Mouse (Mus musculus) heart, embryonic 10.5 days (tissue): ENCODE data around the gene Cacng2. TPM values are rescaled to one million over a fixed set of nuclear protein-coding genes. Genes with fewer than 3 reads are reported as not detected.
A peak's percentile ranks its signal among the peaks of the same experiment; 100 is the strongest.

Source experiments
- DNase-seq: peaks from one replicate; pipeline ENCODE4 v3.0.0-alpha.2; 2017; ENCODE audit warnings: low spot score
- H3K27ac ChIP-seq: fragments of 300-500 bp; sonication (generic); 2 replicates; pipeline ENCODE4 v1.5.1; 2016; ENCODE audit warnings: mild to moderate bottlenecking
- H3K27me3 ChIP-seq: fragments of 300-500 bp; sonication (generic); 2 replicates; pipeline ENCODE4 v1.6.1; 2016; ENCODE audit warnings: mild to moderate bottlenecking; ENCODE audit not compliant: poor library complexity, insufficient read depth, severe bottlenecking
- H3K36me3 ChIP-seq: fragments of 300-500 bp; sonication (generic); 2 replicates; pipeline ENCODE4 v1.6.1; 2016; ENCODE audit warnings: mild to moderate bottlenecking, moderate library complexity
- H3K4me1 ChIP-seq: fragments of 300-500 bp; sonication (generic); 2 replicates; pipeline ENCODE4 v1.6.1; 2016; ENCODE audit warnings: mild to moderate bottlenecking
- H3K4me3 ChIP-seq: fragments of 300-500 bp; sonication (generic); 2 replicates; pipeline ENCODE4 v1.5.1; 2016; ENCODE audit warnings: mild to moderate bottlenecking, moderate library complexity
- H3K9me3 ChIP-seq: fragments of 300-500 bp; sonication (generic); 2 replicates; pipeline ENCODE4 v1.6.1; 2016; ENCODE audit warnings: mild to moderate bottlenecking, moderate library complexity
- WGBS: fragments of 180-500 bp; shearing (Covaris S2); methylation state at CpG from one replicate; pipeline ENCODE4 v1.1.7; 2016; 5-methylcytosine and 5-hydroxymethylcytosine counted together
- polyA plus RNA-seq: library from polyadenylated mRNA; unstranded; fragments of >200 nt; fragmentation: Nextera tagmentation; extraction: Ambion mirVana; gene quantifications from 2 replicates; pipeline ENCODE4 v1.2.1, GENCODE M21; 2016

The Cacng2 gene
- polyA plus RNA-seq, 1 experiment from 2014 or later: not detected

- WGBS: 79% methylated on average over 10 of the region's 10 CpGs
- H3K4me3 ChIP-seq: no peak overlapping the region
- H3K9me3 ChIP-seq: no peaks in the 10 kb centered on the region
- DNase-seq: no peak
- no peaks in the 10 kb centered on the region for H3K4me1 ChIP-seq
- H3K36me3 ChIP-seq: no peaks in the 10 kb centered on the region
- H3K27me3 ChIP-seq: peaks cover 27% of the 10 kb centered on the region; the same call in 1 of the 2 replicates
- H3K27ac ChIP-seq: no peak overlapping the region
These were observed 140.4 kb downstream of the Cacng2 start for GRCm38 (mm10) chr15:77979427-77979865.

- Histone ChIP-seq H3K9me3 (no peaks in the 10 kb centered on the region), H3K27me3 (peaks cover 20% of the 10 kb centered on the region; the same call in 1 of the 2 replicates), H3K27ac (no peak overlapping the region), H3K4me1 (no peaks in the 10 kb centered on the region), H3K4me3 (no peak overlapping the region), H3K36me3 (no peaks in the 10 kb centered on the region)
- WGBS: 59% methylated on average over 3 of the region's 3 CpGs
- DNase-seq: no peak
These were observed 142.2 kb downstream of the Cacng2 start for GRCm38 (mm10) chr15:77977663-77978062.

- Histone ChIP-seq H3K36me3 (no peaks in the 10 kb centered on the region), H3K4me1 (peaks cover 11% of the 10 kb centered on the region), H3K4me3 (no peak overlapping the region), H3K27me3 (peaks cover 4% of the 10 kb centered on the region; the same call in 1 of the 2 replicates), H3K9me3 (no peaks in the 10 kb centered on the region), H3K27ac (no peak overlapping the region)
- DNase-seq: no peak
- WGBS: 63% methylated on average over 6 of the region's 6 CpGs
These were observed 145.5 kb downstream of the Cacng2 start for GRCm38 (mm10) chr15:77974165-77974841.

GRCm38 (mm10) chr15:77970470-77971292 is 149.1 kb downstream of the Cacng2 start, which contains the start of gene Eif3d:
Gene Eif3d, minus strand, starts transcription at chr15:77970813.
- under 1% methylated on average over 72 of the region's 72 CpGs for WGBS
- peak; percentile 97 for DNase-seq
- Histone ChIP-seq H3K27me3 (no peaks in the 10 kb centered on the region), H3K27ac (peak within 1 kb of the TSS; percentile 98), H3K36me3 (peaks cover 31% of the 10 kb centered on the region), H3K4me3 (peak within 1 kb of the TSS; percentile 99), H3K4me1 (peaks cover 17% of the 10 kb centered on the region), H3K9me3 (no peaks in the 10 kb centered on the region)

GRCm38 (mm10) chr15:77969940-77970469 is 149.8 kb downstream of the Cacng2 start:
- no peak for DNase-seq
- H3K4me1 ChIP-seq: peaks cover 17% of the 10 kb centered on the region
- peak overlapping the region; percentile 99 for H3K4me3 ChIP-seq
- no peaks in the 10 kb centered on the region for H3K27me3 ChIP-seq
- H3K9me3 ChIP-seq: no peaks in the 10 kb centered on the region
- peaks cover 37% of the 10 kb centered on the region for H3K36me3 ChIP-seq
- peak overlapping the region; percentile 98 for H3K27ac ChIP-seq
- 2% methylated on average over 15 of the region's 15 CpGs for WGBS

GRCm38 (mm10) chr15:77965117-77965528 is 154.7 kb downstream of the Cacng2 start:
- Histone ChIP-seq H3K4me1 (peaks cover 11% of the 10 kb centered on the region), H3K9me3 (no peaks in the 10 kb centered on the region), H3K27ac (no peak overlapping the region), H3K36me3 (peaks cover 86% of the 10 kb centered on the region), H3K27me3 (no peaks in the 10 kb centered on the region), H3K4me3 (no peak overlapping the region)
- DNase-seq: no peak
- WGBS: 73% methylated on average over 9 of the region's 9 CpGs

GRCm38 (mm10) chr15:77962447-77962846 is 157.4 kb downstream of the Cacng2 start:
- Histone ChIP-seq H3K4me1 (no peaks in the 10 kb centered on the region), H3K4me3 (no peak overlapping the region), H3K36me3 (peaks cover 93% of the 10 kb centered on the region), H3K27me3 (no peaks in the 10 kb centered on the region), H3K27ac (no peak overlapping the region), H3K9me3 (no peaks in the 10 kb centered on the region)
- DNase-seq: no peak
- 95% methylated on average over 5 of the region's 5 CpGs for WGBS

- H3K27ac ChIP-seq: no peak overlapping the region
- H3K27me3 ChIP-seq: peaks cover 10% of the 10 kb centered on the region
- no peak for DNase-seq
- no peaks in the 10 kb centered on the region for H3K9me3 ChIP-seq
- H3K4me1 ChIP-seq: peaks cover 14% of the 10 kb centered on the region
- 89% methylated on average over 6 of the region's 6 CpGs for WGBS
- H3K36me3 ChIP-seq: peaks cover 76% of the 10 kb centered on the region
- H3K4me3 ChIP-seq: no peak overlapping the region
These were observed 159.1 kb downstream of the Cacng2 start for GRCm38 (mm10) chr15:77960693-77961092.

GRCm38 (mm10) chr15:77958071-77958470 is 161.8 kb downstream of the Cacng2 start:
- H3K27ac ChIP-seq: no peak overlapping the region

GRCm38 (mm10) chr15:77957625-77958024 is 162.2 kb downstream of the Cacng2 start:
- peaks cover 29% of the 10 kb centered on the region for H3K27me3 ChIP-seq
- no peak overlapping the region for H3K27ac ChIP-seq
- H3K4me1 ChIP-seq: peaks cover 18% of the 10 kb centered on the region
- DNase-seq: no peak
- no peaks in the 10 kb centered on the region for H3K9me3 ChIP-seq
- H3K36me3 ChIP-seq: peaks cover 45% of the 10 kb centered on the region
- no peak overlapping the region for H3K4me3 ChIP-seq
- 46% methylated on average over 5 of the region's 5 CpGs for whole genome bisulfite sequencing

More at GRCm38 (mm10) chr15:77958071-77958470, 161.8 kb downstream of the Cacng2 start:
- Histone ChIP-seq H3K4me1 (peaks cover 18% of the 10 kb centered on the region), H3K36me3 (peaks cover 50% of the 10 kb centered on the region), H3K9me3 (no peaks in the 10 kb centered on the region), H3K4me3 (no peak overlapping the region), H3K27me3 (peaks cover 29% of the 10 kb centered on the region)
- DNase-seq: no peak
- WGBS: 61% methylated on average over 3 of the region's 3 CpGs

GRCm38 (mm10) chr15:77956404-77956901 is 163.4 kb downstream of the Cacng2 start, which contains the start of gene Foxred2:
Gene Foxred2, minus strand, starts transcription at chr15:77956722.
- Histone ChIP-seq H3K36me3 (peaks cover 33% of the 10 kb centered on the region), H3K27ac (peak within 1 kb of the TSS; percentile 73), H3K4me1 (peaks cover 18% of the 10 kb centered on the region), H3K27me3 (peaks cover 29% of the 10 kb centered on the region), H3K9me3 (no peaks in the 10 kb centered on the region), H3K4me3 (peak within 1 kb of the TSS; percentile 66)
- DNase-seq: peak; percentile 92
- under 1% methylated on average over 39 of the region's 39 CpGs for WGBS

- Histone ChIP-seq H3K27ac (peak overlapping the region; percentile 73), H3K9me3 (no peaks in the 10 kb centered on the region), H3K4me3 (peak overlapping the region; percentile 66), H3K4me1 (peaks cover 18% of the 10 kb centered on the region), H3K36me3 (peaks cover 26% of the 10 kb centered on the region), H3K27me3 (peaks cover 29% of the 10 kb centered on the region)
- 8% methylated on average over 52 of the region's 52 CpGs for whole genome bisulfite sequencing
- DNase-seq: no peak
These were observed 164.1 kb downstream of the Cacng2 start for GRCm38 (mm10) chr15:77955440-77956403.
